Mouse (Mus musculus) neural tube, embryonic 12.5 days (tissue): Measurements from ENCODE around the gene Ankk1. TPM values are rescaled to one million over a fixed set of nuclear protein-coding genes. Genes with fewer than 3 reads are reported as not detected.

Experiments
- ATAC-seq: fragments of 200-750 bp; cut with Nextera tagmentation; 2 replicates; pipeline ENCODE4 v1.8.0; 2017; ENCODE audit warnings: low read depth, mild to moderate bottlenecking, moderate TSS enrichment, moderate library complexity; ENCODE audit not compliant: low FRiP score
- H3K27ac ChIP-seq: fragments of 300-500 bp; sonication (generic); 2 replicates; pipeline ENCODE4 v1.5.1; 2016
- H3K27me3 ChIP-seq: fragments of 300-500 bp; sonication (generic); replicated peaks from 2 replicates; pipeline ENCODE4 v1.6.1; 2016; ENCODE audit warnings: mild to moderate bottlenecking
- H3K36me3 ChIP-seq: fragments of 300-500 bp; sonication (generic); 2 replicates; pipeline ENCODE4 v1.6.1; 2016; ENCODE audit warnings: mild to moderate bottlenecking
- H3K4me1 ChIP-seq: fragments of 300-500 bp; sonication (generic); 2 replicates; pipeline ENCODE4 v1.6.1; 2016
- H3K4me2 ChIP-seq: fragments of 300-500 bp; sonication (generic); replicated peaks from 2 replicates; pipeline ENCODE4 v1.6.1; 2016; ENCODE audit warnings: mild to moderate bottlenecking
- H3K4me3 ChIP-seq: fragments of 300-500 bp; sonication (generic); 2 replicates; pipeline ENCODE4 v1.5.1; 2016
- H3K9ac ChIP-seq: fragments of 300-500 bp; sonication (generic); 2 replicates; pipeline ENCODE4 v1.6.1; 2016; ENCODE audit warnings: mild to moderate bottlenecking
- H3K9me3 ChIP-seq: fragments of 300-500 bp; sonication (generic); 2 replicates; pipeline ENCODE4 v1.6.1; 2016; ENCODE audit warnings: mild to moderate bottlenecking
- WGBS: fragments of 180-500 bp; shearing (Covaris S2); methylation state at CpG from one replicate; pipeline ENCODE4 v1.1.7; 2016; 5-methylcytosine and 5-hydroxymethylcytosine counted together
- polyA plus RNA-seq: library from polyadenylated mRNA; unstranded; fragments of >200 nt; fragmentation: Nextera tagmentation; extraction: Ambion mirVana; gene quantifications from 2 replicates; pipeline ENCODE4 v1.2.1, GENCODE M21; 2016

The Ankk1 gene
- polyA plus RNA-seq, 1 experiment from 2014 or later, result not detected

GRCm38 (mm10) chr9:49403711-49404110, 23.1 kb downstream of the Ankk1 start:
- H3K36me3 ChIP-seq, result no peaks in the 10 kb centered on the region
- ATAC-seq, result no peak
- no peak overlapping the region for H3K4me2 ChIP-seq
- no peak overlapping the region for H3K4me3 ChIP-seq
- H3K27me3 ChIP-seq, result no peaks in the 10 kb centered on the region; the same call in 1 of the 2 replicates
- 65% methylated on average over 2 of the region's 2 CpGs for WGBS
- H3K4me1 ChIP-seq, result no peaks in the 10 kb centered on the region
- no peak overlapping the region for H3K9ac ChIP-seq
- no peak overlapping the region for H3K27ac ChIP-seq
- H3K9me3 ChIP-seq, result no peaks in the 10 kb centered on the region

DNA sequence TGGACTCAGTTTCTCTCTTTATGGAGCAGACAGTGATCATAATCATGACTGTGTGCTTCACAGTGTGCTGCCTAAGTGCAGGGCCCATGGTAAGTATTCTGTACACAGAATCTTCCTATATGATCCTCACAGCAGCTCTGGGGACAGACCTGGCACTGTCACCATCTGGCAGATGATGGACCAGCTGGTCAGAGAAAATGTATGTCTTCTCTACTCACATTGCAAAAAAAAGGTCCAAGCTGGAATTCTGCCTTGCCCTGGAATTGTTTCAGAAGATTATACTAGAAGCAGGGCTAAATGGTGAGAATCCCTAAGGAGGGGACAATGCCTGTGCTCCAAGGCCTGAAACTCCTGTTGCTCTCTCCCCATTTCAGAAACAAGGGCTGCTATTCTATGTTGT, 30.8 kb downstream of the Ankk1 start:
- Histone ChIP-seq H3K27ac (no peak overlapping the region), H3K27me3 (no peaks in the 10 kb centered on the region), H3K4me1 (no peaks in the 10 kb centered on the region), H3K36me3 (no peaks in the 10 kb centered on the region), H3K9ac (no peak overlapping the region), H3K9me3 (no peaks in the 10 kb centered on the region), H3K4me3 (no peak overlapping the region), H3K4me2 (no peak overlapping the region)
- no peak for ATAC-seq

DNA sequence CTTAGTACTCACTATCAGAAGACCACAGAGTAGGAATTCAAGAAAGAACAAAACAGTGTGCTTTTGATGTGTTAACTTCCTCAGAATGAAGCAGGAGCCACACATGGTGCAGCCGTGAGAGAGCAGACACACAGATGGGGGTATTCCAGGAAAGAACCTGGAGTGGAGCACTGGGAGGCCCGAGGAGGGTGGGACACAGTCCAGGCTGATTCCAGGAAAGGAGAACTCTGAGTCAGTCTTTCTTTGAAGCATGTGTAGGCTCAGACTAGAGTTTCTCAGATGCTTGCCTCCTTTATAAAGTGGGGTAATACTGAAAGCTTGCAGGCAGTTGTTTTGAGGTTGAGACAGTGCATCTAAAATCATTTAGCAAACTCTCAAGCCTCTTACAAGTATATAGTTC, 34.6 kb downstream of the Ankk1 start:
- Histone ChIP-seq H3K4me3 (no peak overlapping the region), H3K9me3 (no peaks in the 10 kb centered on the region), H3K9ac (no peak overlapping the region), H3K4me2 (no peak overlapping the region), H3K4me1 (no peaks in the 10 kb centered on the region), H3K27ac (no peak overlapping the region), H3K36me3 (no peaks in the 10 kb centered on the region), H3K27me3 (no peaks in the 10 kb centered on the region)
- WGBS, result 61% methylated on average over 2 of the region's 2 CpGs
- no peak for ATAC-seq

- Histone ChIP-seq H3K9ac (no peak overlapping the region), H3K36me3 (no peaks in the 10 kb centered on the region), H3K27me3 (no peaks in the 10 kb centered on the region), H3K4me1 (no peaks in the 10 kb centered on the region), H3K27ac (no peak overlapping the region), H3K4me3 (no peak overlapping the region), H3K9me3 (no peaks in the 10 kb centered on the region), H3K4me2 (no peak overlapping the region)
- WGBS, result 50% methylated on average over 11 of the region's 11 CpGs
- ATAC-seq, result no peak
These were observed 40.7 kb downstream of the Ankk1 start for GRCm38 (mm10) chr9:49386119-49386518.

DNA sequence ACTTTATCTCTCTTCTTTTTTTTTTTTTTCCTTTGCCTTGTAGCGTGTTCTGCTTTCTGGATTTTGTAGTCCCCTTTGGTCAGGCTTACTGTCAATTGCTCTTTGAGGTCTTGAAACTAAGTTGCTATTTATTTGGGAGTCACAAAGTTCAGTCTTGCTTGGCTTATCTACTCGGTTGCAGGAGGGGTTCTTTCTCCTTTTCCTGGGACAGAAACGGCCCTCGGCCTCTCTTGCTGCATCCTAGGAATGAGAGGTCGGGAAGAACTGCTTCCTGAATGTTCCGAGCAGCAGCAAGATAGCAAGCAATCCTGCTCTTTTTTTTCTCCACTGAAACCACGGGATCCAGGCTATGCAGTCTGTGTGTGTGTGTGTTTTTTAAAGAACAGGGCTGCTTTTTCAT, 41.5 kb downstream of the Ankk1 start:
- ATAC-seq, result no peak
- Histone ChIP-seq H3K27me3 (no peaks in the 10 kb centered on the region), H3K4me3 (no peak overlapping the region), H3K36me3 (no peaks in the 10 kb centered on the region), H3K9ac (no peak overlapping the region), H3K4me1 (no peaks in the 10 kb centered on the region), H3K27ac (no peak overlapping the region), H3K9me3 (no peaks in the 10 kb centered on the region), H3K4me2 (no peak overlapping the region)
- 62% methylated on average over 7 of the region's 7 CpGs for WGBS

GRCm38 (mm10) chr9:49384855-49385254, 42.0 kb downstream of the Ankk1 start:
- Histone ChIP-seq H3K4me2 (no peak overlapping the region), H3K9me3 (no peaks in the 10 kb centered on the region), H3K27ac (no peak overlapping the region), H3K36me3 (no peaks in the 10 kb centered on the region), H3K27me3 (no peaks in the 10 kb centered on the region), H3K4me1 (no peaks in the 10 kb centered on the region), H3K9ac (no peak overlapping the region), H3K4me3 (no peak overlapping the region)
- ATAC-seq, result no peak
- 90% methylated on average over 6 of the region's 6 CpGs for WGBS

DNA sequence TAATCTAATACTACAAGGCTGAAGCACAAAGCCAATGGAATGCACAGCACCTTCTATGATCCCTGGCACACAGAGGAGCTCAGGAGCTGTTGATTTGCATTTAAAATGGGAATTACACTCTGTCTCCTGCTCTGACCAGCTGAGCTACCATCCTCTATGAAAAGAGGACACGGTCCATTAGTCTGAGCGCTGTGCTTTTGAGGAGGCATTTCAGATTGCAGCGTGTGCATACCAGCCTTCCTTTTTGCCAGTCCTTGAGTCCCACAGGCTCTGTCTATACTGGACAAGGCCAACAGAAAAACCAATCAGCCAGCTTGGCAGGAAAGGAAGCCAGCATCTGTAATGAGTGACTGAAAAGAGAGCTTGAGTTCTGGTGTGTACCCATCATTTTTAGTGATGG, 42.8 kb downstream of the Ankk1 start:
- Histone ChIP-seq H3K9ac (no peak overlapping the region), H3K27me3 (no peaks in the 10 kb centered on the region), H3K4me1 (no peaks in the 10 kb centered on the region), H3K27ac (no peak overlapping the region), H3K4me2 (no peak overlapping the region), H3K36me3 (no peaks in the 10 kb centered on the region), H3K4me3 (no peak overlapping the region), H3K9me3 (no peaks in the 10 kb centered on the region)
- 17% methylated on average over 3 of the region's 3 CpGs for WGBS
- ATAC-seq, result peak; percentile 56

- H3K9me3 ChIP-seq, result no peaks in the 10 kb centered on the region
- H3K27me3 ChIP-seq, result no peaks in the 10 kb centered on the region
- WGBS, result 90% methylated on average over 4 of the region's 4 CpGs
- H3K9ac ChIP-seq, result no peak overlapping the region
- no peaks in the 10 kb centered on the region for H3K4me1 ChIP-seq
- H3K4me3 ChIP-seq, result no peak overlapping the region
- no peaks in the 10 kb centered on the region for H3K36me3 ChIP-seq
- no peak overlapping the region for H3K4me2 ChIP-seq
- no peak for ATAC-seq
- H3K27ac ChIP-seq, result no peak overlapping the region
These were observed 46.9 kb downstream of the Ankk1 start for GRCm38 (mm10) chr9:49379962-49380361.

DNA sequence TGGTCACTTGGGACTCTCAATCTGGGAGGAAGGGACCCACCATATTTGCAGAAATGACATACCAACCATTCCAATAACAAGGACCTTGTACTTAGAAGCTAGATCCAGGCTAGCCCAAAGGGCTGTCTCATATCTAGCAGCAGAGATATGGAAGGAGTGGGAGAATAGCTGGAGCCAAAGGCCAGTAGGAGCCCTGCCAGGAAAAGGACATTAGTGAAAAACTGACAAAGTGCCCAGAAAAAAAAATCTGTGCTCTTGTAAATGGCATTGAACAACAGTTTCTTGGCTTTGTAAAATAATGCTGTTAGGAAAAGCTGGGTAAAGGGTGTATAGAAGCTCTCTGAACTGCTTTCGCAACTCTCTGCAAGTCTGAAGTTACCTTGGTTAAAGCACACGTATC, 52.9 kb downstream of the Ankk1 start:
- H3K9me3 ChIP-seq, result no peaks in the 10 kb centered on the region
- no peaks in the 10 kb centered on the region for H3K27me3 ChIP-seq
- no peaks in the 10 kb centered on the region for H3K36me3 ChIP-seq
- no peak for ATAC-seq
- H3K4me3 ChIP-seq, result no peak overlapping the region
- no peak overlapping the region for H3K27ac ChIP-seq
- no peak overlapping the region for H3K9ac ChIP-seq
- no peak overlapping the region for H3K4me2 ChIP-seq
- 92% methylated on average over 2 of the region's 2 CpGs for whole genome bisulfite sequencing
- no peaks in the 10 kb centered on the region for H3K4me1 ChIP-seq

GRCm38 (mm10) chr9:49365763-49366162, 61.1 kb downstream of the Ankk1 start:
- no peak for ATAC-seq
- H3K27me3 ChIP-seq, result no peaks in the 10 kb centered on the region
- no peaks in the 10 kb centered on the region for H3K9me3 ChIP-seq
- 15% methylated on average over 5 of the region's 5 CpGs for WGBS
- 0 out of 2 replicates have a peak, but pooled peaks cover 3% of the 10 kb centered on the region for H3K4me1 ChIP-seq
- H3K9ac ChIP-seq, result no peak overlapping the region
- H3K4me2 ChIP-seq, result no peak overlapping the region
- no peak overlapping the region for H3K27ac ChIP-seq
- H3K36me3 ChIP-seq, result no peaks in the 10 kb centered on the region
- H3K4me3 ChIP-seq, result no peak overlapping the region

Other genes starting within 250 kb of the Ankk1 start
- gene Gm4894, start 176.5 kb downstream of the Ankk1 start, polyA plus RNA-seq, result not detected in 2 replicates
- gene Drd2, start 86.4 kb downstream of the Ankk1 start, polyA plus RNA-seq, result 1.1 and 1.7 TPM in 2 replicates
- gene Ttc12, start 59.2 kb upstream of the Ankk1 start, polyA plus RNA-seq, result 2.2 TPM in 2 replicates